Mouse (Mus musculus) urinary bladder, postnatal 0 days (tissue): Measurements from ENCODE around the gene Tnfrsf1b. TPM values are rescaled to one million over a fixed set of nuclear protein-coding genes. Genes with fewer than 3 reads are reported as not detected.

Source experiments
- polyA plus RNA-seq: library from polyadenylated mRNA; unstranded; fragments of >200 nt; fragmentation: Nextera tagmentation; extraction: Ambion mirVana; gene quantifications from 2 replicates; pipeline ENCODE4 v1.2.1, GENCODE M21; 2015

Gene Tnfrsf1b
- polyA plus RNA-seq, result 8.0 and 12.6 TPM in 2 replicates

GRCm38 (mm10) chr4:145246173-145247011 is at the start of gene Tnfrsf1b:
TSS of gene Tnfrsf1b (minus strand) at chr4:145246870.

GRCm38 (mm10) chr4:145194559-145195162 is 52.0 kb downstream of the Tnfrsf1b start, which contains the start of gene Vps13d:
TSS of gene Vps13d (minus strand) at chr4:145195005.

Other genes with a start within 250 kb of the Tnfrsf1b start
- 5.9 and 7.0 TPM in 2 replicates for gene Vps13d, start 51.9 kb downstream of the Tnfrsf1b start, polyA plus RNA-seq
- 0.04 and 0.07 TPM in 2 replicates for gene Tnfrsf8, start 68.3 kb upstream of the Tnfrsf1b start, polyA plus RNA-seq